Mouse (Mus musculus) limb, embryonic 11.5 days (tissue): Measurements from ENCODE around the gene Pnpo. TPM values are rescaled to one million over a fixed set of nuclear protein-coding genes. Genes with fewer than 3 reads are reported as not detected.

ENCODE experiments used
- ATAC-seq: fragments of 200-750 bp; cut with Nextera tagmentation; 2 replicates; pipeline ENCODE4 v1.8.0; 2017; ENCODE audit warnings: low read depth; ENCODE audit not compliant: insufficient number of reproducible peaks, low FRiP score, low TSS enrichment
- DNase-seq: peaks from one replicate; pipeline ENCODE4 v3.0.0-alpha.2; 2015; ENCODE audit warnings: low spot score
- H3K27ac ChIP-seq: fragments of 300-500 bp; sonication (generic); replicated peaks from 2 replicates; pipeline ENCODE4 v1.5.1; 2014; ENCODE audit warnings: low read depth, mild to moderate bottlenecking, low read length
- H3K27me3 ChIP-seq: fragments of 300-500 bp; sonication (generic); 2 replicates; pipeline ENCODE4 v1.6.1; 2014; ENCODE audit warnings: mild to moderate bottlenecking, low read length, mixed read lengths; ENCODE audit not compliant: control insufficient read depth, insufficient read depth
- H3K36me3 ChIP-seq: fragments of 300-500 bp; sonication (generic); 2 replicates; pipeline ENCODE4 v1.6.1; 2014; ENCODE audit warnings: mild to moderate bottlenecking, low read length, moderate library complexity, mixed read lengths; ENCODE audit not compliant: control insufficient read depth, insufficient read depth
- H3K4me1 ChIP-seq: fragments of 300-500 bp; sonication (generic); 2 replicates; pipeline ENCODE4 v1.6.1; 2014; ENCODE audit warnings: low read length, mixed read lengths; ENCODE audit not compliant: control insufficient read depth, insufficient read depth
- H3K4me2 ChIP-seq: fragments of 300-500 bp; sonication (generic); 2 replicates; pipeline ENCODE4 v1.6.1; 2014; ENCODE audit warnings: low read depth, mild to moderate bottlenecking, moderate library complexity; ENCODE audit not compliant: severe bottlenecking
- H3K4me3 ChIP-seq: fragments of 300-500 bp; sonication (generic); 2 replicates; pipeline ENCODE4 v1.5.1; 2014; ENCODE audit warnings: low read depth, low read length
- H3K9ac ChIP-seq: fragments of 300-500 bp; sonication (generic); 2 replicates; pipeline ENCODE4 v1.6.1; 2014; ENCODE audit warnings: mild to moderate bottlenecking, low read length
- H3K9me3 ChIP-seq: fragments of 300-500 bp; sonication (generic); 2 replicates; pipeline ENCODE4 v1.6.1; 2016; ENCODE audit warnings: low read length; ENCODE audit not compliant: control insufficient read depth
- WGBS: fragments of 180-500 bp; shearing (Covaris S2); extraction: QIAGEN DNeasy Blood & Tissue Kit; methylation state at CpG from one replicate; pipeline ENCODE4 v1.1.7; 2014; 5-methylcytosine and 5-hydroxymethylcytosine counted together
- polyA plus RNA-seq: library from polyadenylated mRNA; unstranded; fragments of >200 nt; fragmentation: Nextera tagmentation; extraction: Ambion mirVana; gene quantifications from 2 replicates; pipeline ENCODE4 v1.2.1, GENCODE M21; 2014

Gene Pnpo
- polyA plus RNA-seq, 1 experiment from 2014 or later: 25.5 TPM

- no peaks in the 10 kb centered on the region for H3K36me3 ChIP-seq
- no peaks in the 10 kb centered on the region for H3K4me1 ChIP-seq
- H3K4me2 ChIP-seq: no peak overlapping the region
- 3% methylated on average over 5 of the region's 5 CpGs for WGBS
- no peak overlapping the region for H3K4me3 ChIP-seq
- no peaks in the 10 kb centered on the region for H3K9me3 ChIP-seq
- ATAC-seq (no peak), DNase-seq (no peak)
- H3K27ac ChIP-seq: no peak overlapping the region
- H3K9ac ChIP-seq: no peak overlapping the region
- peaks cover 14% of the 10 kb centered on the region for H3K27me3 ChIP-seq
Observed at GRCm38 (mm10) chr11:96928691-96929090, 15.1 kb downstream of the Pnpo start.

GRCm38 (mm10) chr11:96928088-96928487 is 15.7 kb downstream of the Pnpo start, which contains the start of gene Prr15l:
Gene Prr15l (plus strand): TSS chr11:96928104.
- no peak within 1 kb of the TSS for H3K4me3 ChIP-seq
- H3K27me3 ChIP-seq: peaks cover 14% of the 10 kb centered on the region
- no peaks in the 10 kb centered on the region for H3K36me3 ChIP-seq
- H3K27ac ChIP-seq: no peak within 1 kb of the TSS
- H3K9ac ChIP-seq: no peak within 1 kb of the TSS
- ATAC-seq (no peak), DNase-seq (no peak)
- no peaks in the 10 kb centered on the region for H3K9me3 ChIP-seq
- WGBS: 62% methylated on average over 2 of the region's 2 CpGs
- H3K4me1 ChIP-seq: no peaks in the 10 kb centered on the region
- H3K4me2 ChIP-seq: no peak within 1 kb of the TSS

- Histone ChIP-seq H3K9me3 (no peaks in the 10 kb centered on the region), H3K27ac (no peak overlapping the region), H3K27me3 (peaks cover 14% of the 10 kb centered on the region), H3K4me3 (no peak overlapping the region), H3K9ac (no peak overlapping the region), H3K4me1 (no peaks in the 10 kb centered on the region), H3K36me3 (no peaks in the 10 kb centered on the region), H3K4me2 (no peak overlapping the region)
- ATAC-seq (no peak), DNase-seq (no peak)
- WGBS: 79% methylated on average over 5 of the region's 5 CpGs
Observed at GRCm38 (mm10) chr11:96926587-96926986, 17.2 kb downstream of the Pnpo start.

- no peak for DNase-seq
- whole genome bisulfite sequencing: 86% methylated on average over 12 of the region's 12 CpGs
- no peak overlapping the region for H3K27ac ChIP-seq
Observed at GRCm38 (mm10) chr11:96925469-96926148, 18.2 kb downstream of the Pnpo start.

GRCm38 (mm10) chr11:96924861-96925260 is 18.9 kb downstream of the Pnpo start:
- H3K9ac ChIP-seq: no peak overlapping the region
- no peaks in the 10 kb centered on the region for H3K36me3 ChIP-seq
- ATAC-seq (no peak), DNase-seq (no peak)
- H3K27ac ChIP-seq: no peak overlapping the region
- no peak overlapping the region for H3K4me3 ChIP-seq
- peaks cover 13% of the 10 kb centered on the region for H3K27me3 ChIP-seq
- no peaks in the 10 kb centered on the region for H3K4me1 ChIP-seq
- H3K4me2 ChIP-seq: no peak overlapping the region
- no peaks in the 10 kb centered on the region for H3K9me3 ChIP-seq
- 82% methylated on average over 11 of the region's 11 CpGs for WGBS

More at GRCm38 (mm10) chr11:96925469-96926148, 18.2 kb downstream of the Pnpo start:
- no peak overlapping the region for H3K4me3 ChIP-seq
- no peaks in the 10 kb centered on the region for H3K4me1 ChIP-seq
- H3K9me3 ChIP-seq: no peaks in the 10 kb centered on the region
- ATAC-seq: no peak
- H3K9ac ChIP-seq: no peak overlapping the region
- no peak overlapping the region for H3K4me2 ChIP-seq
- peaks cover 14% of the 10 kb centered on the region for H3K27me3 ChIP-seq
- H3K36me3 ChIP-seq: no peaks in the 10 kb centered on the region

- no peak overlapping the region for H3K4me2 ChIP-seq
- DNase-seq: no peak
- H3K36me3 ChIP-seq: no peaks in the 10 kb centered on the region
- H3K27ac ChIP-seq: no peak overlapping the region
- H3K9me3 ChIP-seq: no peaks in the 10 kb centered on the region
- ATAC-seq: no peak
- no peak overlapping the region for H3K9ac ChIP-seq
- H3K27me3 ChIP-seq: no peaks in the 10 kb centered on the region
- peaks cover 3% of the 10 kb centered on the region; the same call in 1 of the 2 replicates for H3K4me1 ChIP-seq
- 66% methylated on average over 6 of the region's 6 CpGs for WGBS
- no peak overlapping the region for H3K4me3 ChIP-seq
Observed at GRCm38 (mm10) chr11:96919003-96919402, 24.8 kb downstream of the Pnpo start.

- Histone ChIP-seq H3K4me2 (no peak overlapping the region), H3K27me3 (no peaks in the 10 kb centered on the region), H3K36me3 (no peaks in the 10 kb centered on the region), H3K27ac (no peak overlapping the region), H3K4me1 (peaks cover 3% of the 10 kb centered on the region; the same call in 1 of the 2 replicates), H3K9ac (no peak overlapping the region), H3K4me3 (no peak overlapping the region), H3K9me3 (no peaks in the 10 kb centered on the region)
- 88% methylated on average over 6 of the region's 6 CpGs for WGBS
- no peak for ATAC-seq
- no peak for DNase-seq
Observed at GRCm38 (mm10) chr11:96917415-96917814, 26.4 kb downstream of the Pnpo start.

- no peak overlapping the region for H3K9ac ChIP-seq
- H3K9me3 ChIP-seq: no peaks in the 10 kb centered on the region
- H3K27me3 ChIP-seq: no peaks in the 10 kb centered on the region
- DNase-seq (no peak), ATAC-seq (no peak)
- H3K27ac ChIP-seq: no peak overlapping the region
- no peaks in the 10 kb centered on the region for H3K36me3 ChIP-seq
- H3K4me2 ChIP-seq: 0 out of 2 replicates have a peak overlapping the region, but pooled peaks have one; percentile 16
- peak overlapping the region; percentile 78 for H3K4me3 ChIP-seq
- H3K4me1 ChIP-seq: peaks cover 3% of the 10 kb centered on the region; the same call in 1 of the 2 replicates
- WGBS: 31% methylated on average over 12 of the region's 13 CpGs
Observed at GRCm38 (mm10) chr11:96916885-96917396, 26.8 kb downstream of the Pnpo start.
